Mouse (Mus musculus) left cerebral cortex, postnatal 25 days (tissue): ENCODE results near the gene Gab2. TPM values are rescaled to one million over a fixed set of nuclear protein-coding genes. Genes with fewer than 3 reads are reported as not detected.

Experiments
- DNase-seq, 2 experiments: peaks; one replicate each; pipeline ENCODE4 v3.0.0; 2022; ENCODE audit warnings: low spot score in 2 of 2, mixed read lengths in 1 of 2
- intact Hi-C: fragments of 180-260 bp; cut with DNase I; formaldehyde crosslinking; loops from one replicate; pipeline ENCODE4 v1.15.1; 2025
- total RNA-seq, 2 experiments: library from RNA; stranded (reverse); gene quantifications; 2 replicates each; pipeline ENCODE4 v1.2.3; 2021

Gene Gab2
- total RNA-seq: 10 to 100 TPM; 12.4 to 14.0 TPM

DNA sequence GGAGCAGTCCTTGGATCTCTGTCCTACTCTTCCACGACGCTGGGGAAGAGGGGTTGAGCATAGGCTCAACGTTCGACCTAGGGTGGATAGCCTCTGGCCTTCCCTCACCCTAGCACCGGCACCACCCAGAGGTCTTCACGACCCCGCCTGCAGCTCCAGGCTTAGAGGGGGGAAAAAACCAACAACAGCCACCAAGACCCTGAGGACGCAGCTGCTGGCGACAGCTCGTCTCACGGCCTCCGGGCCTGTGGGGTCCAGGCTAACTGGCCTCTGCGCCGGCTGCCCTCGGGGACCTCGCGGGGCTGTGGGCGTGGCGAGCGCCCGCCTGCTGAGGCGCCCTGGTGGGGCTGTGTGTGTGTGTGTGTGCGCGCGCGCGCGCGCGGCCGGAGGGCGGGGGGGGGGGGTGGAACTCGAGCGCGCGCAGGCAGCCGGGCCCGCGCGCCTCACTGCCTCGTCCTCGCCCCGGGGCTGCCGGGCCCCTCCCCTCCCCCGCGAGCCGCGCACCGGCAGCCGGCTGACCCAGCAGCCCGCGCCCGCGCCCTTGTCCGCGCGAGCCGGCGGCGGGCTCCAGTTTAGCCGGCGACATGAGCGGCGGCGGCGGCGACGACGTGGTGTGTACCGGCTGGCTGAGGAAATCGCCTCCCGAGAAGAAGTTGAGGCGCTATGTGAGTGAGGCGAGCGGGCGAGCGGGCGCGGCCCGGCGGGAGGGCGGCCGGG, at the start of gene Gab2:
TSS of gene Gab2 (plus strand) at position 345 of the 717 bp plus-strand sequence.
- DNase-seq: peak; percentile 47 to 74
- intact Hi-C loops: no loop called here

DNA sequence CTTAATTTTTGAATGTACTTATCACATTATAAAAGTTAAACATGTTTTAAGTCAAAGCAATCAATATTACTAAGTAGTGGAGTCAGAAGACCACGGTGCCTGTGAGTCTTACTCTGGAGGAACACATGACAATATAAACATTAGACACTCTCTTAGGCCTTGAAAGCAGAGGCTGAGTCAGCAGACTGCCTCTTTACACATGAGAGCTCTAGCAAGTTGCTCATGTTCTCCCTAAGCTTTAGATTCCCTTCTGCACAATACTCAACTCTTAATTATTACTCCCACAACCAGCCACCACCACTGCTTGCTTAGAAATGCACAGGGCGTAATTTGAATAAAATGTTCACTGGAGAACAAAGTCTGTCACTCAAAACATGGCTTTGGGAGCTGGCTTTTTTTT, 49.0 kb upstream of the Gab2 start:
- intact Hi-C loops: no loop called here
- no peak for DNase-seq

GRCm38 (mm10) chr7:97039641-97040040, 41.7 kb upstream of the Gab2 start:
- intact Hi-C loops: no loop called here
- no peak for DNase-seq

GRCm38 (mm10) chr7:97041868-97042449, 39.4 kb upstream of the Gab2 start:
- intact Hi-C loops: no loop called here
- DNase-seq: no peak

GRCm38 (mm10) chr7:97042981-97043380, 38.4 kb upstream of the Gab2 start:
- no peak for DNase-seq
- intact Hi-C loops: no loop called here

GRCm38 (mm10) chr7:97060966-97061365, 20.4 kb upstream of the Gab2 start:
- intact Hi-C loops: no loop called here
- DNase-seq: no peak

DNA sequence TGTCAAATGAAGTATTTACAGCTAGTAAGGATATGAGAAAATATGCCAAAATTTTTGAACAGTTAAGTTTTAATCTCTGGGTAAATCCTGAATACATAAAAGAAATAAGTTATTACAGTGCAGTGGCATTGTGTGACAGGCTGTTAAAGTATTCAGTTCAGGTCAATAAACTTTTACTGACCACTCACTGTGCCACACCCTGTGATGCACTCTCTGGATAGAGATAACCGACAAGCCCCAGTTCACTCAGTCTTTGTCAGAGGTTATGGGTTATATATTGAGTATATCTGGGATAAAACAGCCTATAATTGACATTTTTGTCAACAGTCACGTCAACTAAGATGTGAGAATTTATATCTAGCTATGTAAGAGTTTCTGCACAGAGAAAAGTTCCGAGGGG, 9.9 kb upstream of the Gab2 start:
- intact Hi-C loops: loop anchor here (10.0 kb wide), 1 partner anchor 333 kb away; the partner anchor contains the start of gene Ndufc2

GRCm38 (mm10) chr7:97072061-97072460, 9.3 kb upstream of the Gab2 start:
- intact Hi-C loops: loop anchor here (10.0 kb wide), 1 partner anchor 333 kb away; the partner anchor contains the start of gene Ndufc2
- no peak for DNase-seq

More for the DNA sequence above, 9.9 kb upstream of the Gab2 start:
- DNase-seq: no peak

DNA sequence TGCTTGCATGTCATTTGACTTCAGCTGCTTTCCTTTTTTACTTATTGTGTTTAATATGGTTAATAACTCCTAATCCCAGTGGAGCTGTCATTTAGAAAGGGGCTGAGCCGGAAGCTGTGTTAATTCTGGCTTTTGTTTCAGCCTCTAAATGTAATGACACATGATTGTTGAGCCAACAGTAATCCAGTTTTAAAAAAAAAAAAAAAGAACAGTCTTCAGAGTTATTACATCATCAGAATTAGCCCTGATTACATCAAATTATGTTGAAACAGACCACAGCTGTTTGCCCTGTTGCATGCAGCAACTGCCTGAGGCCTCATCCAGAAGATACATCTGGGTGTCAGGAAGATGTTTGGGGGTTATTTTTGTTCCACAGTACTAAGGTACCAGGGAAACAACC, 6.4 kb upstream of the Gab2 start:
- DNase-seq: no peak
- intact Hi-C loops: loop anchor here (10.0 kb wide), 1 partner anchor 330 kb away; the partner anchor contains the start of gene Ndufc2

GRCm38 (mm10) chr7:97076977-97077376, 4.4 kb upstream of the Gab2 start:
- intact Hi-C loops: loop anchor here (10.0 kb wide), 1 partner anchor 328 kb away; the partner anchor contains the start of gene Ndufc2
- DNase-seq: no peak

GRCm38 (mm10) chr7:97078685-97079084, 2.7 kb upstream of the Gab2 start:
- intact Hi-C loops: loop anchor here (10.0 kb wide), 1 partner anchor 326 kb away; the partner anchor contains the start of gene Ndufc2
- DNase-seq: peak in 1 of 2 experiments; percentile 12

DNA sequence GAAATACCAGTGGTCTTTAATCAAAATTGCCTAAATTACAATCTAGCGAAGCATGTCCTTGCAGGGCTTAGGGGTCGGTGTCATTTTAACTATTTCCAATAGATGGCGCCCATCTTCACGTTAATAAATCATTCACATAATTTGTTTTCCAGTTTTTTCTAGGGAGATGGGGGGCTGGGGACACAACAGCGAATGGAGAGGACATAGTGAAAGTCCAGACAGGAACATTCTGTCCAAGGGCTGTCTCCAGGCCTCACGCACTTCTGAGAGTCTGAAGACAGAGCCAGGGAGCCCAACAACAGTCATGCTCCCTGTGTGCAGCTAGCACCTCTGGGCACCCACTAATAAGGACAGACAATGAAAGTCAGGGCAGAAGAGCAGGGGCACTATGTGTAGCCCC, 2.2 kb upstream of the Gab2 start:
- intact Hi-C loops: loop anchor here (10.0 kb wide), 1 partner anchor 326 kb away; the partner anchor contains the start of gene Ndufc2
- peak; percentile 40 to 56 for DNase-seq

DNA sequence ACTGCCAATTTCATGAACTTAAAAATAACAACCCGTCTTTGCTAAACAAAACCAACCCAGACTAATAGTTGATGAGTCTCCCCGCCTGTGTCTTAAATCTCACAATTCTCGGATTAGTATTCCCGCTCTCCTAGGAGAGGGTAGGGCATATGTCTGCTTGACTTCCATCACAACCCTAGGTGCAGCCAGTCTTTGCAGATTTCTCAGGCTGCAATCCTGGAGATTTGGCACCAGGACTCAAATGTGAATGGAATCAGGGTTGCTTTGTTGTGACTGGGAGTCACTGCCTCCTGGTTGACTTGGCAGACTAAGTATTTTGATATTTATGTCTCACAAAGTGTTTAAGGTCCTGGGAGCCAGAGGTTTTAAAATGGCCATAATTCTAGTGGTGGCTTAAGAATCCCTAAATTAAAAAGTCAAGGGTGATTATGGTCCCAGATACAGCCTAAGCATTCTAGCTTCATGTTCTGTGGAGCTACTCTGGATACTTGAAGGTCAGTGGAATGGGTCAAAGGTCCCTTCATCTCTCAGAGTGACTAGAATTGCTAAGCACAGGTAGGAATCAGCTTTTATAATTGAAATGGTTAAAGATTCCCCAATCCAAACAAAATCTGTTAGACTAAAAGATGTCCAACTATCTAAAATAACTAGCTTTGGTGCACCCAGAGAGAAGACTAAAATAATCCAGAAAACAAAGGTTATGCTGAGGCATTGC, 1.6 kb upstream of the Gab2 start:
- intact Hi-C loops: loop anchor here (10.0 kb wide), 1 partner anchor 325 kb away; the partner anchor contains the start of gene Ndufc2
- no peak for DNase-seq

GRCm38 (mm10) chr7:97080621-97081241, 655 bp upstream of the Gab2 start:
- DNase-seq: no peak
- intact Hi-C loops: no loop called here

GRCm38 (mm10) chr7:97081959-97082218, 503 bp downstream of the Gab2 start:
- DNase-seq: no peak
- intact Hi-C loops: loop anchor here (1.0 kb wide), 1 partner anchor 215 kb away; no protein-coding TSS in a partner anchor

DNA sequence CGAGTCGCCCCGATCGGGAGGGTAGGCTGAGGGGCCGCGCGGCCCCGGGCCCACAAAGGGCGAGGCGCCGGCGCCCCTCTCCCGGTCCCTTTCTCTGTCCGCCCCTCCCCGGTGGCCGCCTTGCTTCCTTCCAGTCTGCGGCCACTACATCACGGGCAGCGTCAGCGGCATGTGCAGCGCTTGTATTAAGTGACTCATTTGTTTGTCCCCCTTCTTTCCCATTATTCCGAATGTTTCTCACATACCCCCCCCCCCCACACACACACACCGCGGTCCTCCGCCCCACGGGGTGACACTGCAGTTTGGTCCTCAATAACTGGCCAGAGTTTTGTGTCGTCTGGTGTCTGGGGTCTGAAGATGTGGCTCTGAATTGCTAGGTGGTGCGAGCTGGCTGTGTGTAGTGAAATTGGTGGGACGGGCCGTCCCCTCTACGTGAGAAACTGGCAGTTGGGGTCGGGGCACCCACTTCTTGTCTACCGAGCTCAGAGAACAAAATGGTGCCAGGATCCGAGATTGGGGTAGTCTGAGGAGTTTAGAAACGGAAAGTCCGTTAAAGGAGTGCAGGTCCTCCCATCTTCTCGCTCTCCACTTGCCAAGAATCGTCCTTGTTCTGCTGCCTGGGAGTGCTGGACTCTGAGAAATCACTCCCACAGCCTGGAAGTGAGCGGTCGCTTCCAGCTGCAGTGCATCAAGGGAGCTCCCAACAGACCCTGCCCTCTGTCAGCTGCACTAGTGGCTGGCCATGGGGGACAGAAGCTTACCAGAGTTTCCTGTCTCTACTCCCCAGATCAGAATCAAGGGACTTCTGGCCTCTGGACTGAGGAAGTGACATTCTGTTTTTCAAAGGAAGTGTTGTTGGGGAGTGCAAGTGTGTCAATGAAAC, 1.1 kb downstream of the Gab2 start:
- intact Hi-C loops: loop anchor here (1.0 kb wide), 1 partner anchor 215 kb away; no protein-coding TSS in a partner anchor
- DNase-seq: peak; percentile 34 to 48

- intact Hi-C loops: no loop called here
- DNase-seq: no peak
These were observed 2.2 kb downstream of the Gab2 start for GRCm38 (mm10) chr7:97083579-97083978.

DNA sequence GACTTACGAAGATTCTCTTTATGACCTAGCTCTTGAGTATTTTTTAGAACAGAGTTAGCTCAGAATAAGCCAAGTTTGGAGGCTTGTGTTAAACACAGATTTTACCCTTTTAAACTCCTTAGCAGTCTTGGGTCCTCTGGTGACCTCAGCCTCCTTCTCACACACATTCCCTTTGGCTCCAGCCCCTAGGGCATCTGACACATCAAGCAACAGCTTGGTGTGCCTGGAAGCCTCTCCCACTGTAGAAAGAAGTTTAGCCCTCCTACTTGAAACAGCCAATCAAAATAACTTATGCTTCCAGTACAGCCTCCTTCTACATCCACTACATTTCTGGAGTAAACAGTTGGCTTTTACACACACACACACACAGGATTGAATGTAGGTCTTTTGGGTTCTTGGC, 2.8 kb downstream of the Gab2 start:
- intact Hi-C loops: no loop called here
- no peak for DNase-seq

- DNase-seq: peak; percentile 30 to 39
- intact Hi-C loops: no loop called here
These were observed 3.9 kb downstream of the Gab2 start for GRCm38 (mm10) chr7:97085291-97085690.
